Mouse (Mus musculus) liver, embryonic 14.5 days (tissue): ENCODE data around the gene Rfpl4.

Experiments used
- CTCF ChIP-seq: IDR thresholded peaks from 2 replicates; pipeline ENCODE4 v1.5.1; 2016; ENCODE audit warnings: antibody characterized with exemption, low read depth, control low read depth
- EP300 ChIP-seq: IDR thresholded peaks from 2 replicates; pipeline ENCODE4 v1.6.1; 2016; ENCODE audit warnings: antibody characterized with exemption, low read depth

DNA sequence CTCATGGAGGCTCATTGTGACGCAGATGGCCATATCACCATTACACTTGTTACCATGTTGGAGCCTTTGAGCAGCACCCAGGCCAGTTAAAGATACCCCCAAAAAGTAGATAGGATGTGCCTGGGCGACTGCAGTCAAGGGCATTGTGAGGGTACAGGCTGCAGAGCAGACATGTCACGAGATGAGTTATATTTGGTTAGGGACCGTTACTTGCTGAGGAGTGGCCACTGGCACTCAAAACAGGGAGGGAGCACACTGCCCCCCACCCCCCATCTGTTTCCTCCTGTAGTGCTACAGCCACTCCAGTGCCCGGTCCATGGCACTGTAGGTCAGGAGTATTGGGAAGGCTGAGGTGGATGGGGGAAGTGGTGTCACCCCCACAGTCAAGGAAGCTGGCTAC, 18.0 kb downstream of the Rfpl4 start:
- TF ChIP-seq EP300 (no peak), CTCF (no peak)
